Mouse (Mus musculus) layer of hippocampus, postnatal 36 days (tissue): ENCODE measurements around the gene Slc6a11. TPM values are rescaled to one million over a fixed set of nuclear protein-coding genes. Genes with fewer than 3 reads are reported as not detected.

ENCODE experiments used
- DNase-seq, 2 experiments: peaks; one replicate each; pipeline ENCODE4 v3.0.0; 2022
- total RNA-seq, 2 experiments: library from RNA; stranded (reverse); gene quantifications; 2 replicates each; pipeline ENCODE4 v1.2.3; 2021

Slc6a11 gene
- total RNA-seq, 2 experiments from 2014 or later, result 85.6 to 92.5 TPM

DNA sequence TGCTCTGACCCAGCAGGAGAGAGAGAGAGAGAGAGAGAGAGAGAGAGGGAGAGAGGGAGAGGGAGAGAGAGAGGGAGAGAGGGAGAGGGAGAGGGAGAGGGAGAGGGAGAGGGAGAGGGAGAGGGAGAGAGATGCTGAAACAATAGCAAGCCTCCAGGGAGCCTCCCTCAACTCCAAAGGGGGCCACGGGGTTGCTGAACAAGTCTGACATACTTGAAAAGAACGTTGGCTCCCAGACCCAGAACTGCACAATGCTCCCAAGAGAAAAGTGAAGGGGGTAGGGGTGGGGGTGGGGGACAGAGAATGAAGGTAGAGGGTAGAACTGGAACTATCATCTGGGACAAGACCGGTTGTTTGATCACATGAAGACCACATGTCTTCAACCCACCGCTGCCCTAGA lies 136.9 kb downstream of the Slc6a11 start:
- no peak for DNase-seq

DNA sequence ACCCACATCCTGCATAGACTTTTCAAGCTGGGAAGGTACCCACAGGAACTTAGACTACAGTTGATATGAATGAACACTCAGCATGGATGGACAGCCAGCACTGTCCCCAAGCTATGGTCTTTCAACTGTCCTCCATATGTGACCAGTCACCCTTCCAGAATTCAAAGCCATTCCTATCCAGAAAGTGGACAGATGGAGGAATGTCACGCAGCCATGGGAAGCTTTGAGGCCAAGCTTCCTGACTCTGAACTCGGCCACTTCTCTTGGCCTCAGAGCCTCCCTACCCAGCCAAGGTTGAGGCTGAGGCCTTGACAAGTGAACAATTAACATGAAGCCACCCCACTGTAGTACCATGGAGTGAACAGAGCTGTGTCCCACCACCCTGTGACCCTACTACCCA lies 138.5 kb downstream of the Slc6a11 start:
- no peak for DNase-seq

DNA sequence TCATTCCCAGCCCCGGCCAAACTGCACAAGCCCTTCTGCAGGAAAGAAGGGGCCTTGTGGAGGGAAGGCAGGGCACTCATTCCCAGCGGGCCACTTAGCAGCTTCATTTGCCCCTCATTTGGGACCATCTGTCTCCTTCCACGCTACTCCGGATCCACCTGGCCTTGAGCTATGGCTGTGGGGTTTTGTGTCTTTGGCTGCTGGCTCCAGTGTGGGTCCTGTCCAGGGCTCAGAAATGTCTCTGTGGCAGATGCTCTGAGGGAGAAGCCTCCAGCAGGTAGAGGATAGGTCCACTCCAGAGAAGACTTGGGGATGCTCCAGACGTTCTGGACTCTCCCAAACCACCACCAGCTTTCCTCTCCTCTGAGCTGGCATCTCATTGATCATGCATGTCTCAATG lies 139.8 kb downstream of the Slc6a11 start:
- DNase-seq, result no peak

DNA sequence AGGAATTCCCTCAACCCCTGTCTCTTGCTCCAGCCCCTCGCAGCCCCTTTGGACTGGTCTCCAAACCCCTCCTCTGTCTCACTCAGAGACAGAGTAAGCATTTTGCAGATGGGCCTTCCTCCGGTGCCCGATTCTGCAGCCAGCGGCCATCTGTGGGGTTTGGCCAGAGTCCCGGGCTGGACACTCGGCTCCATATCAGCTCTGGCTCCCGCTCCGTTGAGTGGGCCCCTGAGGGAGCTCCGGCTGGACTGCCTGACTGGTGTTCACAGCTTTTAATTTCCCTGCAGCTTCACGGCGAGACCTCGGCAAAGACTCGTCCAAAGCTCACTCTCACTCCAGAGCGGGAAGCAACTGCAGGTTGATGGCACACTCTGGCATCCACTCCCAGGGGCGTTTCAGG lies 141.2 kb downstream of the Slc6a11 start:
- peak; percentile 59 to 61 for DNase-seq

DNA sequence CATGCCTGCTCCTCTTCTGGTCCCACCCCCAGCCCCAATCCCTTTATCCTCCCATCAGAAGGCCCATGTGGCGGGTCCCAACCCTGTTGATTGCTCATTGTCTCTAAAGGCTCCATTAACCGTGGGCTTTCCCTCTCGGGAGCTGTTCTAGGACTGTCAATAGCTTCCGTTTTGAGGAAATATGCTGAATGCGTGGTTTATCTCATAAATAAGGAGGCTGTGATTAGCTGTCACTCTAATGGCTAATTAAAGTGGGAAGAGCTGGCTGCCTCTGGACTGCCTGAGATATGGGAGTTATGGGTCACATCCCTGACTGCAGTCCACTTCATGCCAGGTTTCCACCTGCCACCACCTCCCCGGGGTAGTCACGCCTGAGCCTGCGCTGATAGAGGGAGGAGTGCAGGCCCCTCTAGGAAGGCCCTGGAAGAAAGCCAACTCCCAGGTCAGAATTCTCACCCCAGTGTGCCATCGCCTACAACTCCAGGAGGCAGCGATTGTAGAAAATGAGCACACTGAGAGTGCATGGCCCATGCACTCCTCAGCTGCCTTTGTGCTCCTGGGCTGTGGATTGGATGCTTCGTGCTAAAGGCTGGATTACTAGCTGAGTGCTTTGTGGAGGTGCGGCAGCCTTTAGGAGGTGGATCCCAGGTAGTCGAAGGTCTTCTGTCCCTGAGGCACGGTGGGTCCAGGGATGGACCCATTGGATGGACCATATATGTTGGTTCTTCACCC lies 143.1 kb downstream of the Slc6a11 start:
- no peak for DNase-seq

DNA sequence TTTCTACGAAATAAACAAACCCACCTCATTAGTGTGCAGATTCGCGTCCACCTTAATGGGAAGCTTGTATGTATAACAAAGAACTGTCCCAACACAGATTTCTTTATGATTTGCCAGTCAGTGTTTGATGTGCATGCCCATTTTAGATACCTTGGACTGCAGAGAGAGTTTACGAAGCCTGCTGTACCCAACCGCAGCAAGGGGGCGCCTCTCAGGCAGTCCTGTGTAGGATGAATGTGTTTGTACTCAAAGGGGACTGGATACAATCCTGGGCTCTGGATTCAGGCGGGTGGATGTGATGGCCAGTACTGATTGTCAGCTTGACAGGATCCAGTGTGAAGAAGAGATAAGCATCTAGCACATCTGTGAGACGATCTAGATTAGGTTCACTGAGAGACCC lies 144.8 kb downstream of the Slc6a11 start:
- no peak for DNase-seq

DNA sequence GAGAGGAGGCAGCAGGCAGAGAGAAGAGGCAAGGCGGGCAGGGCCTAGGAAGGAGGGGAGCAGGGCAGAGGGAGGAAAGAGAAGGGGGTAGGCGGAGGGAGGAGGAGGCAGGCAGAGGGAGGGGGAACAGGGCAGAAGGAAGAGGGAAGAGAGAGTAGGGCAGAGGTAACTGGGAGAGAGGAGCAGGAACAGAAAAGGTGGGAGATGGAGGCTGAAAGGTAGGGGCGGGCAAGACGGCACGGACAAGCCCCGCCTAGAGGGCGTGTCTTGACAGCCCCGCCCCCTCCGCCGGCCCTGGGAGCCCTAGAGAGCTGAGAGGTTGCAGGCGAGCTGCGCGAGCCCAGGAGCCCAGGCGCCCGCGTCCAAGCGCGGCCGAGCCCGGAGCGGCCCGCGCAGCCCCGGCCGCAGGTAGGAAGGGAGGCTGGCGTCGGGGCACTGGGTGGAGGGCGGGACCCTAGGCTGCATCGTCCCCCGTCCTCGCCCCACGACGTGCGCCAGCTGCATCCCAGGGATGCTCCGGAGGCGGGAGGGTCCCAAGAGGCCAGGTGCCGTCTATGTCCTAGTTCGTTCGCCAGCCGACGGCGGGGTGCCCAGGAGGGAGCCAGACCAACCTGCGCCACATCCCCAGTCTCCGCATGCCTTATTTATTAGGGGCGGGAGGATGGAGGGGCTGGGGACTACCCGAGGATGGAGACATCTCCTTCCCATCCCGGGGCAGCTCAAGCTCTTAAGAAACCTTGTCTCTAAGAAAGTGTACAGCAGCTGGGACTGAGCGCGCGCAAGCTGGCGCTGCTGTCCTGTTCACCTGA lies 151.6 kb downstream of the Slc6a11 start, which contains the start of gene Slc6a1:
Slc6a1 (plus strand) TSS at position 167 of the 809 bp plus-strand sequence.
- peak; percentile 72 to 77 for DNase-seq

DNA sequence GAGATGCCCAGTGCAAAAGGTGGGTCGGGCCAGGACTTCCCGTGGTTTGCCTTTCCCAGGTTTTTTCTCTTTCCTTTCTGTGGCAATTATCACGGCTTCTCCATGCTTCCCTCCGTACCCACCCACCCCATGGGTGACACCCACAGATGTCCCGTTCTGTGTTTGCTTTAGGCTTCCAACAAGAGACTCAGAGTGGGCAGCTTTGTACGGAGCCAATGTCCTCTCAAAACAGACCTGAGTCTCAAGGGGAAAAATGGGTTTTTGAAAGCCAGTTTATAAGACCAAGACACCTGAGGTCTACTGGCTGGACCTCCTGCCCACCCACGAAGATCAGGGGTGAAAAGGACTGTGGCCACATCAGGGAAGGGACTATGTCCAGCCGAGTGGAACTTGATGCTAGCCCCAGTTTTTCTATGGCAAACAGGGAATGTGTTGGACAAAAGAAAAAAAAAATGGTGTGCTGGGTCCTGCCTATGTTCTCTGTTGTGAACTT lies 152.3 kb downstream of the Slc6a11 start:
- DNase-seq, result no peak

DNA sequence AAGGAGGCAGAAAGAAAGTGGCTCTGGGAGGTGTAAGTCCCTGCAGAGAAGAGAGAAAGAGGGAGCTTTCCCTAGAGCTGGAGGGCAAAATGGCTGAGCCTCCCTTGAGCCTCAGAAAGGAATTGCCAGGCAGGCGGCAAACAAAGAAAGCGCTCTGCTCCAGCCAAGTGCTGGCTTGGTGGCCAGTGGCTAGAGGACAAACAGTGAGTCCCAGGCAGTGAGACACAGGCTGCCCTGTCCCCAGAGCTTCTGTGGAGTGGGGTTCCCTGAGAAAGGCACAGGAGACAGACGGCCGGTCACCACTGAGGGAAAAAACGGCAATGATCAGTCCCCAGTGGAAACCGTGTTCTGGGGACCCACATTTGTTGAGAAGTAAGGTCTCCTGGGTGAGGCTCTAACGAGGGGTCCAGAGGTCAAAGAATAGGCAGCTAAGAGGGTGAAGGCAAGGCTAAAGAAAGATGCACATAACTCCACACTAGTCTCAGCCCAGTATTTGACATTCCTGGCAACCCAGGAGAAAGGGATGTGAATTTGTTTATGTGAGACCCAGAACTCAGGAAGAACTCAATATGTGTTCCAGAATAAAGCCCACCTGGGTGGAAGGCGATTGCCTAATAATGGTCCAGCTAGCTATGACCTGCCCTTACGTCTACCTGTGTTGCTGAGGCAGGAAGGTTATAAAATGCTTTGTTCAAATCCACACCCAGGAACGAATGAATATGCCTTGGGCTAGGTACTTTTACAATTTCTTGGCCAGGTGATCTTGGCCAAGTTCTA lies 153.1 kb downstream of the Slc6a11 start:
- peak; percentile 69 to 73 for DNase-seq

DNA sequence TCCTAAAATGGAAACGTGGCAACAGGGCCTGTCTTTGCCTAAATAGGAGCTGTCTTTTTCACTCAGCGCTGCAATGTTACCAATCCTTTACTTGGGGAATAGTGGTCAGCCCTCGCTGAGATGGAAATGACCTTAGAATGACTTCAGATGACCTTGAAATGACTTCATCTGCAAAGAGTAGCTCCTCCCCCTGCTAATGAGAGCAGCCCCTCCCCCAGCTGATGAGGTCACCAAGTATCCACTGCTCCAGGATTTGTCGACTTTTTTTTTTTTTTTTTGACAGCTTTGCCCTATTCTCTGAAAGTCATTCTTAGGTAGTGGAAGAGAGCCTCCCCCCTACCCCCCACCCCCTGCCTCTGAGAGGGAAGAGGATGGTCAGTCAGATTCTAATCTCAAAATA lies 154.4 kb downstream of the Slc6a11 start:
- DNase-seq, result no peak

DNA sequence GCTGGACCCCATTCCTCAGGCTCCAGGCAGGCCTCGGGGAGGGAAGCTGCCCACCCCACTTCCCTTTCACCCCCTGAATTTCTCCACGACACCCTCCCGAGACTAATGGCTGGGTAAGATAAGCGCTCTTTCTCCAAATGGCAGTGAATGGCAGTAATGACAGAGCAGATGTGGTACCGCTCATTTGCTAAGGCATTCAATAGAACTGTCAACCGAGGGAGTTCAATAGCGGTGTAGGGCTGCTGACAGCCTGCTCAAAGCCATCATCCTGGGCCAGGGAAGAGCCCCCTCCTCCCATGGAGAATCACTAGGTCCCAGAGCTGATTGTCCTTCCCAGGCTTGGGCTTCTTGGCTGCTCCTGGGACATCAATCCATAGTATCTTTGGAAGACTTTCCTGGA lies 158.1 kb downstream of the Slc6a11 start:
- no peak for DNase-seq

DNA sequence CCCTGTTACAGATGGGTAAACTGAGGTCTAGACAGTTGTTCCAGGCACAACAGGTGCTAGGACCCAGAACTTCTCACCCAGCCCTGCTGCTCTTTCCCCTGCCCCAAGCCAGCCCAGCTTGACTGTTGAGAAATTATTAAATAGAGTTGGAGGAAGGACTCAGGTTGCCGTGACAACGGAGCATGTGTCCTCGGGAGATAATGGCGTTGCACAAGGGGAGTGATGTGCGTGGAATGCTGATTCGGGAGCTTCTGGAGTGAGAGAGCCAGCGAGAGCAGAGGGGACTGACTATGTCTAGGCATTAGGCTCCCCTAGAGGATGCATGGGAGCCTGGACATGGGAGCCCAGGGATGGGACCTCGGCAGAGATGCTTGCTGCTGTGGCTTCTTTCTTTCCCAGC lies 159.1 kb downstream of the Slc6a11 start:
- peak; percentile 80 for DNase-seq

DNA sequence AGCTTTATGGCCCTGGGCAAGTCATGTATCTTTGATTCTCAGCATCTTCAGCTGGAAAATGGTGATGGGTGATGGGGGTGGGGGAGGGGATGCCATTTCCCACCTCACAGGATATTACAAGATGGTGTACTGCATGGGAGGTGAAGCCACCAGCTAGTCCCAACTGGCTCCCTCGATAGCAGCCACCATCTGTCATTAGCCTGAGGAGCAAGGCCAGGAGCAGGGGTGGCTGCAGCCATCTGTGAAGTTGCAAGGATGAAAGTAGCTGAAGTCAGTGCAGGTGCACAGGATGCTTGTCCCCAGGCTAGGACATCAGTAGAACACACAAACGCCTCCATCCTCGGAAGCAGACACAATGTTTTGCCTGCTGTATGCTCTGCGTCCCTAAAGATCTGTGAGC lies 159.9 kb downstream of the Slc6a11 start:
- DNase-seq, result no peak

DNA sequence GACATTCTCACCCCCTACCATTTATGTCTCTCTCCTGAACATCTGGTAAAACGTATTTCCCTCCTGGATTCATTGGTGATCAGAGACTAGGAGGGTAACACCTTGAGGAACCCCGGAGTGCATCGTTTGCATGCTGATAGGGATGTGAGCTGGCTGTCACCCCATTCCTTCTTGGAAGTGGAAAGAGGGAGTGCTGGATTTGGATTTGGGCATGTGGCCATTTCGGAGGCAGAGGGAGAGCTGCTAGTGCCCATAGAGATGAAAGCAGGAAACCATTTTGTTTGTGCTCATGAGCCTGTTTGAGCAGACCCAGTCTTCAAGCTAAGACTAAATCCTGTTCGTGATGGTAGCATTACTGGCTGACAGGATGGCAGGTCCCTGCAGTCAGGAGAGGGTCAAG lies 160.4 kb downstream of the Slc6a11 start:
- DNase-seq, result no peak

DNA sequence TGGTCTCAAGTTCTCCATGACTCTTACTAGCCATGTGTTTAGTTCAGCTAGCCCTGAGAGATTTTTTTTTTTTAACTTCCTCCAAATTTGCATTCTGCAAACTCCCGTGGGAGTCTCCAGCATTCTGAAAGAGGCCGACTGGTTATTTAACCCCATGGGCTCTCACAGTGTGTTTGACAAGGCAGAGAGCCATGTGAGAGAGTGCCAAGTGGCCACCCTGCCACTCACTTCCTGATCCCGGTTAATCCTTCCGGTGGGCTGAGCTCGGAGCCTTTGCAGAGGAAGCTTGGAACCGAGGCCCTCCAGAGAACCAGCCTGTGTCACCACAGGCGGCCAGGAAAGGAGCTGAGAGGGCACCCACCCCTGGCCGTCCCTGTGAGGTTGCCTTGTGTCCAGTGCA lies 162.5 kb downstream of the Slc6a11 start:
- no peak for DNase-seq

DNA sequence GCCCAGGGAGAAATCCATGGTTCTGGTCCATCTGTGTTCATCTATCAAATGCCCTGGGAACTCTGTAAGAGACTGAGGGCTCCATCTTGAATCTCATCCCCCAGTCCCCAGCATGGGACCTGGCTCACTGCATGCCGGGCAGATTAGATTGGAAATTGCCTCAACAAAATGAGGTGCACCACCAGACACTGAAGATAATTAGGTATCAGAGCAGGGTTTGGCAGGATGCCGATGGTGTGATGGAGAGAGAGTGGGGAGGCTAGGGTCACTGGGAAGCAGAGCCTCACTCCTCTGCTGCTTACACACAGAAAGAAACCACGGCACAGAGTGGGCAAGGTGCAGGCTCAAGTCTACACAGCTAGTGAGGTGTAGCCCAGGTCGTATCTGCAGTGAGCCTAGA lies 164.0 kb downstream of the Slc6a11 start:
- DNase-seq, result no peak

DNA sequence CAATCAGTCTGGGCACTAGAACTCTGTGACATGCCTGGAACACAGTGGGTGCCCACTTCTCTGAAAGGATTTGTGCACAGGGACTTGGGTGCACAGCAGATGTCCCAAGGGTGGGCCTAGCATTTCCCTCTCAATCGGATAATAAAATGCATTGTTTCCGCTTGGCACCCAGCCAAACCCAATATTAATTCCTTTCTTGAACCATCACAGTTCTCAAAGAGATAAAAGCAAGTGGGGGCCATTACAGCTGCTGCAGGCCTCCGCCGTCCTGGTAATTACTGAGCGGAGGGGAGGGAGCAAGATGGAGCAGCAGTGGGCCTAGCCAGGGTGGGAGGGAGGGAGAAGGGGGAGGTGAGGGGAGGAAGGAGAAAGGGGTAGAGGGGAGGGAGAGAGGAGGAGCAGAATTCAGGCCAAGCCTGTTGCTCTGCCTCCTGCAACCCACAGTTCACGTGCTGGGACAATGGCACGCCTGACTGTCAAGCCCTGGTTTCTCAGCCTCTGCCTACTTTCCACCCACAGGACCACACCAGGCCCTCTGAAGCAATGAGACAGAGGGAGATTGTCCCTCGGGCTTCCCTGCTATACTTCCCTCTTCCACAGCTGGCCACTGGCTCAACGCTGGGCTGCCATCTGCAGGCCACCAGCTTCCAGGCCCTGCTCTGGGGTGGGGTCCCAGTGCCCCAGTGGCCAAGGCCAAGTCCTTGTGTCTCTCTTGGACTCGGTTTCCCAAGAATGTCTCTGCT lies 166.4 kb downstream of the Slc6a11 start:
- DNase-seq, result peak in 1 of 2 experiments; percentile 44

Other genes with a start within 250 kb of the Slc6a11 start
- 100 to 1,000 TPM; 324 to 330 TPM for gene Atp2b2, start 88.6 kb upstream of the Slc6a11 start, total RNA-seq
- 100 to 1,000 TPM; 279 to 280 TPM for gene Slc6a1, start 151.4 kb downstream of the Slc6a11 start, total RNA-seq